23 mouse cellular contexts compared by ENCODE assay signal in genomic region chr13:70605366-70605765, GRCm38 (mm10).
"Had no signal": no experiment of that assay in that cellular context is flagged by ENCODE, and none has a peak within 500 bp of the region (broad histone marks: within the 10 kb centered on the region; RNA-seq: fewer than 3 reads in every experiment).

No protein-coding gene starts in this region.

- H3K9me3 ChIP-seq: heart, embryonic 13.5 days; heart, embryonic 15.5 days; hindbrain, embryonic 13.5 days; hindbrain, embryonic 15.5 days; kidney, embryonic 15.5 days; limb, embryonic 13.5 days; limb, embryonic 15.5 days; liver, embryonic 13.5 days had no signal

- H3K4me3 ChIP-seq: heart, embryonic 13.5 days; heart, embryonic 15.5 days; hindbrain, embryonic 13.5 days; hindbrain, embryonic 15.5 days; kidney, embryonic 15.5 days; limb, embryonic 13.5 days; limb, embryonic 15.5 days; liver, embryonic 13.5 days had no signal

- DNase-seq: forebrain, postnatal 0 days; gastrocnemius, postnatal 14 days; heart, adult 18-20 months; heart, postnatal 14 days; heart, postnatal 36 days; kidney, adult 11 months; kidney, adult 2 months; kidney, adult 9 months; kidney, postnatal 14 days; layer of hippocampus, adult 9-11 months; layer of hippocampus, postnatal 36 days; left cerebral cortex, postnatal 4 days; liver, embryonic 13.5 days had no signal

- H3K4me1 ChIP-seq: heart, embryonic 13.5 days; heart, embryonic 15.5 days; hindbrain, embryonic 13.5 days; hindbrain, embryonic 15.5 days; kidney, embryonic 15.5 days; limb, embryonic 13.5 days; limb, embryonic 15.5 days; liver, embryonic 13.5 days had no signal

- ATAC-seq: hindbrain, postnatal 0 days; intestine, embryonic 16.5 days had no signal

- H3K27me3 ChIP-seq: heart, embryonic 13.5 days; heart, embryonic 15.5 days; hindbrain, embryonic 13.5 days; hindbrain, embryonic 15.5 days; kidney, embryonic 15.5 days; limb, embryonic 13.5 days; limb, embryonic 15.5 days; liver, embryonic 13.5 days had no signal

- H3K27ac ChIP-seq: heart, embryonic 13.5 days; heart, embryonic 15.5 days; hindbrain, embryonic 13.5 days; hindbrain, embryonic 15.5 days; hindbrain, postnatal 0 days; kidney, embryonic 15.5 days; kidney, postnatal 0 days; limb, embryonic 13.5 days; limb, embryonic 15.5 days; liver, embryonic 13.5 days had no signal
